Mouse (Mus musculus) right cerebral cortex, adult 18-20 months (tissue): Measurements from ENCODE around the gene Rbp1.

Source experiments
- DNase-seq: peaks from one replicate; pipeline ENCODE4 v3.0.0; 2022; ENCODE audit warnings: mixed read lengths

The Rbp1 gene

DNA sequence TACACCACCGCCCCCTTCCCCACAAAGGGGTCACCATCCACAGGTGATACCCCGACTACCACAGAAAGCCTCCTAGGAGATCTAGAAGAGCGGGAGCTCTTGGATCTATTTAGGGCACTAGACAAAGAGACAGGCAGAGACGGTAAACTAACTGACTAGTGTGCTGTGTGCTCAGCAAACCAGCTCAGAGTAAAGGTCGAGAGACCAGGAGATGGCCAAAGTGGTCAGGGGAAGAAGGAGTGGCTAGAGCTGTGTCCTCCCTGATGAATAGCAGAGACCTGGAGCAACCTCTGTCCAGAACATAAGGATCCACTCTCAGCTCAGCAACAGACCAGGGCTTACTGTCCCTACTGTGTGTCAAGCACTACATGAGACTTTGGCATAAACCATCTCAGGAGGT, at the start of gene Rbp1:
Gene Rbp1 (plus strand): TSS at position 306 of the 400 bp plus-strand sequence.
- DNase-seq: no peak

- no peak for DNase-seq
These were observed 49.4 kb upstream of the Rbp1 start for GRCm38 (mm10) chr9:98373358-98373757.

DNA sequence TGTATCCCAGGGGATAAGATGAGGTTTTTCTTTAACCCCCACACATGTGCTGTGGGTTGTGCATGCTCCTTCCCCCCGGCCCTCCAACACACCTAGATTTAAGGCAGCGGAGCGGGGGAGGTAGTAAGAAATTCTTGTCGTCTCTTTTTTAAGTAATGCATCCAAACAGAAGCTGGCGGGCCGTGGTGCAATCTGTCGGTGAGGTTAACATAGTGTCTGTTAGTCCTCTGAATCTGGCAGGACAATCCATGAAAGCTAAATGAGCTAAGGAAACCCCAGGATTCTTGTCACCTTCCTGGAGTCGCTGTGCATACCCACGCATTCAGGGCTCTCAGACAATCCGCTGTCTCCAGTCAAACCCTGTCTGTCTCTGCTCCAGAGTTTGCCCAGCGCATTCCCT, 47.9 kb upstream of the Rbp1 start:
- peak; percentile 51 for DNase-seq

GRCm38 (mm10) chr9:98375329-98376170, 47.2 kb upstream of the Rbp1 start:
- no peak for DNase-seq

DNA sequence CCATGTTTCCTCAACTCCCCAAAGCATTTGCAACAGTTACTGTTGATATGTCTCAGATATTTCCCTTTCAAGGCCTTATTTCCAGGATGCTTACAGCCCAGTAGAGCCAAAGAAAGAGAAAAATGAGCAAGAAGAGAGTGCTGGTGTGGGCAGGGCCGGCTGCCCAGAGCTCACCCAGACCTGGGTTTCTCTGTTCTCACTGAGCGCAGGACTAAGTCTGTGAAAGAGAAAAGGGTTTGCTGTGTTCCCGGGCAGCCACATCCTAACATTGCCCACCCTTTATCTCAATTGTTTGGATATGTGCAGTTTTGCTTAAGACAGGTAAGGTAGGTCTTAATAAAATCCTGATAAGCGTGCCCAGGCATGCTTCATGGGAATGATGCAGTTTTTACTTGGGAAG, 43.0 kb upstream of the Rbp1 start:
- no peak for DNase-seq

DNA sequence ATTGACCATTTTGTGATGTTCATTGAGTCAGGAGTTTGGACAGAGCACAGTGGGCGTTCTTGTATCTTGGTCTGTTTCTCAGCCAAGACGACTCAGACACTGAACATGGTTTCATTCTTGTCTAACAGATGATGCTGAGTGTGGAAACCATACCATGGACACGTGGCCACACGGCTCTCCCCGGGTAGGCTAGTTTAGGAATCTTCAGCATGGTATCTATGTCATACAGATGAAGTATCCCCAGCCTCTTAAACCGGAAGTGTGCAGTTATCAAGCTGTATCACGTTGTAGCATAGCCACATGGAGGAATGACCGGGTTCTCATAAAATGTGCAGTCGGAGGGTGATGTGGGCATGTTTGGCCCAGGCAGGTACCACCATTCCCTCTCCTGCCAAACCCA, 42.2 kb upstream of the Rbp1 start:
- no peak for DNase-seq

DNA sequence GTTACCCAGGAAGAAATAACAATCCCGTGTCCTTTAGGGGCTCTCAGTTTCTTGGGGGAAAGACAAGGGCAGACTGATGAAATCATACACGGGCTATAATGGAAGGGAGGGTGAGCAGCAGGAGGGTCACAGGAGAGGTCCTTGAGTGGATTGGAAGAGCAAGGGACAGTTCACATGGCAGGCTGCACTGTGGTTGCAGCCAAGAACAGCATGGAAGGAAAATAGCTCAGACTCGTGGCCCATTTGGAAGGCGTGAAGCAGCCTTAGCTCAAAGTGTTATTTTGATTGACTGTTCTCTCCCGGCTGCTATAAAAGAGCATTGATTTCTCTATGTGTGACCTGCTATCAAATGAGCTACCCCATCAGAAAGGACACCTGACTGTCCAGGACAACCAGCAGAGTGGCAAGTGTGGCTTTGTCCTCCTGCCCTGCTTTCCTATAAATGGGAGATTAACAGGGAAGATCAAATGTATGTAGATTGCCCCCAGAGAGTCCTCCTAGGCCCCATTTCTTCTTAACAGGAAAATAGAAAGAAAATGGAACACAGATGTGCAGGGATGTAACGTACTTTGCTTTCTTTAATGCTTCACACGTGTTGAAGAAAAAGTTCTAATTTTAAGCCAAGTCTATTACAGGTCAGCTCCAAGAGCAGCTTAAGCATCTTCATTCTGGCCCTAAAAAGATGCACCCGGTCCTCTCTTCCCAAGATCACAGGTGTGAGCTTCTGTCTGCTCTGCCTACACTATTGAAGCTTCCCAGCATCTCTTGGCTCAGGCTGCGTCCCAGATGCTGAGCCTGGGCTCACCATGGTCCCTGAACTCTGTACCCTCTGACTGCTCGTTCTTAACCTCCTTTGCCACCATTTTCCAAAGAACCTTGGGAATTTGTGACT, 34.8 kb upstream of the Rbp1 start:
- peak; percentile 30 for DNase-seq

DNA sequence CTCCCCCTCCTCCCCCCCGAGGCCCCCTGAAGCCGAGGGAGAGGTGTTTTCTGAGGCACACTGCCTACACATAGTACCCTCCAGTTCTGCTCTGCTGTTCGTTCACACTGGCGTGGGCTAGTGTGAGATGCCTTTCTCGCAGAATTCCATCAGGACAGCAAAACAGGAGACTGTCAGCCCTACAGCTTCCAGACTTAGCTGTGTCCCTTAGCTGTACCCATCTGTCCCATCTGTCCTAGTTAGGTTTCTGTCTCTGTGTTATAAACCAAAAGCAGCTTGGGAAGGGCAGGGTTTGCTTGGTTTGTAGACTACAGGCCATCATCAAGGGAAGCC, 34.2 kb upstream of the Rbp1 start:
- peak; percentile 82 for DNase-seq

DNA sequence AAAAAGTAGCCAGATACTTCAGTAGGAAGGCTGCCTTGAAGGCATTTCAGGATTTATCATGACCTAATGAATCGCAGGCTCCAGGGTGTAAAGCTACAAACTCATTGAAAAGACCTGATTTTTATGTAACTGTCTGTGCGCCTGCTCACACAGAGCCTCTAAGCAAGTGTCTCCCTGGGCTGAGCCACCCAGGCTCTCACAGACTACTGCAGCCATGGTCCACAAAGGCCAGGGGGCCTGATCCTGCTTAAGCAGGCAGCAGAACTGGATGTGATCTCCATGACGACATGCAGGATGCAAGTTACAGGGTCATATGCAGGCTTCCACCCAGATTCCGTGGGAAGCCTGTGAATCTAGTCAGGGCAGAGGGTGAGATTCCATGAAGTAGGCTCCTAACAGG, 29.3 kb upstream of the Rbp1 start:
- DNase-seq: no peak

- DNase-seq: no peak
These were observed 25.6 kb upstream of the Rbp1 start for GRCm38 (mm10) chr9:98397211-98397610.

DNA sequence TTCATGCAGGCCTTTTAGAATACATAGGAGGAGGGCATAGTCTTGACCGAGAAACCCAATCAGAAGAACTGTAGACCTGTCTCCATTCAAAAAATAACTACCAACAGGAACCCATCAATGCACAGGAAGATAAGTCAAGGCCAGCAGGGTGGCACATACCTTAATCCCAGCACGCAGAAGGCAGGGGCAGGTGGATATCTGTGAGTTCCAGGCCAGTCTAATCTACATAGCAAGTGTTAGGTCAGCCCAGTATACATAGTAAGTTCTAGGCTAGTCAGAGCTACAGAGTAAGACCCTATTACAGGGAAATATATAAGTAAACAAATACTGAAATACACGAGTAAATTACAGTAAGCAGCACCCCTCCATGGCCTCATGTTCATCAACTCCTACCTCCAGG, 24.9 kb upstream of the Rbp1 start:
- no peak for DNase-seq

DNA sequence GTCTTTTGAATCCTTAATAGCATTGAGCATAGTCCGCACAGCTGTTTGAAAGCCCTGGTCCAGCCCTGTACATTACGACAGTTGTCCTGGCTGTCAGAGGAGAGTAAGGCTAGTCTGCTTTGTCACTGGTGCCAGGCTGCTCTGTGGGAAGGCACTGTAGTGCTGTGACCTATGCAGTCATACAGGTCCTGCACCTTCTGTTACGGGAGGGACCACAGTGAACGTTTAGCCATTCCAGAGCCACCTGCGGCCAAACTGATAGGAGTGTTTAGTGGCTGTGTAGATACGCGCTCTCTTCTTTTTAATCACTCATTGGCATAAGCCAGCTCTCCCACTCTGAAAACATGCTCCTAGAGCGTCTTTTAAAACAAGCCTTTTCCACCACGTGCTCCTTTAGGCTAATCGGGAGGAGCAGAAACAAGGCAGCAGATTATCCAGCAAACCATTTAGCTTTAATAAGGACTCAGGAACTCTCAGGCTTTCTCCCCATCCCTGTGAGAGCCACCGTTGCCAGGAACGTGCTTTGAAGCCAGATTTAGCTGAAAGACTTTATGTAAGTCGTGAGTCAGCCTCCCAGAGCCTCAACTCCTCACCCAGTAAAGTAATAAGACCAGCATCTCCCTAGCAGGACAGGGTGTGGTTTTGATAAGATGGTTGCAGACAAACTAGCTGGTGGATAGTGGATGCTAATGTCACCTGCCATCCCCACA, 22.4 kb upstream of the Rbp1 start:
- peak; percentile 83 for DNase-seq

GRCm38 (mm10) chr9:98401611-98402010, 21.1 kb upstream of the Rbp1 start:
- no peak for DNase-seq

- no peak for DNase-seq
These were observed 15.0 kb upstream of the Rbp1 start for GRCm38 (mm10) chr9:98407771-98408170.

GRCm38 (mm10) chr9:98409137-98409536, 13.6 kb upstream of the Rbp1 start:
- DNase-seq: peak; percentile 79

GRCm38 (mm10) chr9:98415427-98415826, 7.3 kb upstream of the Rbp1 start:
- DNase-seq: no peak

- DNase-seq: no peak
These were observed 4.8 kb upstream of the Rbp1 start for GRCm38 (mm10) chr9:98417919-98418318.

- no peak for DNase-seq
These were observed 4.4 kb upstream of the Rbp1 start for GRCm38 (mm10) chr9:98418346-98418745.

DNA sequence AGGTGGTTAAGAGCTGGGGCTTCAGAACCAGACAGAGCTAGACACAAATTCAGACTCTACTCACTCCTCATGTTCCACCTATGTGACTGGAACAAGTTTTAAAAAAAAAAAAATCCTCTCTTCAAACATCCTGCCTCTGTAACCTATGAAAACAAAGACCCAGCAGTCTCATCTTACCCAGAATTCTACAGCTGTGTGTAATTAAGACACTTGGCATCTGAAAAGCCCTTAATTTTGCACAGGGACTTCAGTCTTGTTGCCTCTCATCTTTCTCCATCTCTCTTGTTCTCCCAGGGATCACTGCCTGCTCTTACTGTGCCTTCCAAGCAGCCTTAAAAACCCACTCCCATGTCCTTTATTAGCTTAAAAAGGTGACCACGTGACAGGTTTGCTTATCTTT, 2.1 kb upstream of the Rbp1 start:
- no peak for DNase-seq

GRCm38 (mm10) chr9:98421903-98422302, 858 bp upstream of the Rbp1 start:
- DNase-seq: no peak

DNA sequence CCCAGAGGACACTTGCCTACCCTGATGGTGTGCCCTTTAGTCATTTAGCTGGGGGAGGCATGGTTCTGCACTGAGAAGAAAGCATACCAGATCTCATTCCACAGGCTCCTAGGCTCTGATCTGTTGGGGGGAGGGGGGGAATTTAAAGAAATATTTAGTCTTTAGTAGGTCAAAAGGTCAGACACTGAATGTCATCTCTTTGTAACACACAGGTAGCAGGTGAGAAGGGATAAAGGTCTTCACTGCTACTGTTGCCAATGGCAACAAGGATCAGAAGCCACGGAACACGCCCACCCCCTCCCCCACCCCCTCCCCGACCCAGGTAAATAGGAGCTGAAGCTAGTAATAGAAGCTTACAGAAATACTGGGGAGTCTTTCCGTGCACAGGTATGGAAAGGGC, 930 bp downstream of the Rbp1 start:
- DNase-seq: no peak

DNA sequence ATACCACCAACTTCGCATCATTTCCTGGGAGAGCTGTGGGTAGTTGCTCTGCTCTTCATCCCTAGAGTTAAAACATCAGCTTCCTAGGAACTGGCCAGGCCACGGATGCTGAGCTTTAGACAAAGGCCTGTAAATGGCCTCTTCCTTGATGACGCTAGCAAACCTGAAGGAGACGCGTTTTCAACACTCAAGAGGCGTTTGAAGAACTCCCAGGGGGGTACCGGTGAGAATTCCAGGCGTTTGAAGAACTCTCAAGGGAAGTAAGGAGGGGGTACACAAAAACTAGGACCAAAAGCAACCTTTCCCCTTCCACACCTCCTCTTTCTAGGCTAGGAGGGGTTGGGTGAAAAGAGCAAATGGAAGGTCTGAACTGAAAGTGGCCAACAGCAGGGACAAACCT, 1.5 kb downstream of the Rbp1 start:
- DNase-seq: no peak

GRCm38 (mm10) chr9:98424725-98425210, 2.0 kb downstream of the Rbp1 start:
- DNase-seq: no peak
